Mouse (Mus musculus) heart, postnatal 0 days (tissue): ENCODE results near the gene Tnfrsf18.

ENCODE experiments used
- CTCF ChIP-seq: IDR thresholded peaks from 2 replicates; pipeline ENCODE4 v1.5.1; 2016; ENCODE audit warnings: antibody characterized with exemption, control low read depth, low read depth
- EP300 ChIP-seq: IDR thresholded peaks from 2 replicates; pipeline ENCODE4 v1.6.1; 2016; ENCODE audit warnings: antibody characterized with exemption, low read depth

DNA sequence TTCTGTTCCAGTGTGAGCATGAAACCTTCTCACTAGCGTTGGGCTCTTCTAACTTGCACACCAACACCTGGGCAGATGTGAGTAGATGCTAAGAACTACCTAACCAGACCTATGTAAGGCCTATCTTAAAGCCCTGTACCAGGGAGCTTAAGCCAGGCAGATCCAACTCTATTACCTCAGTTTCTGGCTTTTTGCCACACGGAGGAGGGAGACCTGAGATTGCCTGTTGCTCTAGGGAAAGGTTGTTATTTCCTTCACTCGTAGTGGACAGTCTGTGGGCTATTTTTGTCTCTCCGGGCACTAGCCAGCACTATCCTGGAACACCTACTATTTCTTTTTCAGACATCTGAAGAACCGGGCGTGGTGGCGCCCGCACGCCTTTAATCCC lies 38.5 kb downstream of the Tnfrsf18 start:
- TF ChIP-seq CTCF = no peak
- no peak for TF ChIP-seq EP300
